Mouse (Mus musculus) brain, embryonic 14.5 days (tissue): Measurements from ENCODE around the gene Xntrpc.

Source experiments
- CTCF ChIP-seq: fragments of 200-500 bp; IDR thresholded peaks from 2 replicates; pipeline ENCODE4 v1.5.1; 2012; ENCODE audit warnings: inconsistent platforms, mild to moderate bottlenecking, moderate library complexity, borderline replicate concordance; ENCODE audit not compliant: insufficient read depth, insufficient read length; ENCODE audit errors: extremely low read depth
- POLR2A ChIP-seq: fragments of 200-500 bp; IDR thresholded peaks from 2 replicates; pipeline ENCODE4 v1.6.1; 2012; ENCODE audit warnings: mild to moderate bottlenecking, inconsistent platforms, borderline replicate concordance; ENCODE audit not compliant: poor library complexity, insufficient read depth, insufficient read length, severe bottlenecking; ENCODE audit errors: extremely low read depth

DNA sequence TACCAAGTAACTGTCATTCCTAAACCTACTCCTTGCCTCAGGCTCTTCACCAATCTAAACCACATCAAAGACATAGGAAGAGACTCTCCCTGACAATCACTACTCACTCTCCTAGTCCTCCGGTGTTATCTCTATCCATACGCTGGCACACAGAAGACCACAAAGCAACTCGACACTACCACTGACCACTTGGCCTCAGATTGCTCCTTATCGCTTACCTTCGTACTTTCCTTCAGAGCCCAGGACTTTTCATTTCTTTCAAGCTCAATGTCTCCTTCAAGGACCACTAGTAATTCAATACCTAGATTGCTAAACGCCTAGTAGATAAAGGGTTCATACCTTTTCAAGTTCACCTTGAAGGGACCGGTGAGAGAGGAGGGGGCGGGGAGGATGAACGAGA, 1.6 kb upstream of the Xntrpc start:
- TF ChIP-seq POLR2A (no peak), CTCF (no peak)
